Mouse (Mus musculus) ZHBTc4 (cell line): Measurements from ENCODE around the gene Magi3.

Experiments used
- DNase-seq: peaks from one replicate; pipeline ENCODE4 v3.0.0-alpha.2; 2011; ENCODE audit warnings: low read depth, low spot score

Gene Magi3

DNA sequence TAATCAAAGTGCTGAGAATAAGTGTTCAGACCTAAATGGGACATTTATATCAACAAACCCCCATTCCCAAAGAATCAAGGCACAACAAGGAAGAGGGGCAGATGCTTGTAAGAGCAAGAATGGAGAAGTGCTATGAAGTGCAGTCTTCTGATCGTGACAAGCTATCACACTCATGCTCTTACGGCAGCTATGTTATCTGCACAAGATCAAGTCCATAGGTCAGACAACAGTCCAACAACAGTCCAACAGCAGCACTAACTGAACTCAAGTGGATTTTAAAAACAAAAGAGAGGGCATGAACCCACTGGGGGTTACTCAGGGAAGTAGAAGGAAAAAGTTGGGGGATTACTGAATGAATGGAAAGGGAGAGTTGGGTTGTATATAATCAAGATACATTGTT lies 30.4 kb downstream of the Magi3 start:
- no peak for DNase-seq

DNA sequence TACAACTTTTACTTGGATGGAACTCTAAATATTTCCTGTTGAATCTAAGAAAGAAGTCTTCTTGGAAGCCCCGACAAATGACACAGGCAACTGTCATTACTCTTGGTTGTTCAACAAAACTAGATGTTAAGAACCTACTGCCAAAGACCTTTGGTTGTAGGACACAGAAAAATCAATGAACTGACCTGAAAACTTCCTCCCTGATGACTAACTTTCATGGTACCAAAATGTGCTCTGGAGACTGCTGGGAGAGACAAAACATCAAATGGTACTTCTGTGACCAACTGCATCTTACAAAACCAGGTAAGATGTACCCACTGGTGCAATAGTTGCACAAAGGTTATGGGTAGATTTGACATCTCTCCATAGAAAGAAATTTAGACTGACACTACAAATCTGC lies 30.9 kb downstream of the Magi3 start:
- no peak for DNase-seq

DNA sequence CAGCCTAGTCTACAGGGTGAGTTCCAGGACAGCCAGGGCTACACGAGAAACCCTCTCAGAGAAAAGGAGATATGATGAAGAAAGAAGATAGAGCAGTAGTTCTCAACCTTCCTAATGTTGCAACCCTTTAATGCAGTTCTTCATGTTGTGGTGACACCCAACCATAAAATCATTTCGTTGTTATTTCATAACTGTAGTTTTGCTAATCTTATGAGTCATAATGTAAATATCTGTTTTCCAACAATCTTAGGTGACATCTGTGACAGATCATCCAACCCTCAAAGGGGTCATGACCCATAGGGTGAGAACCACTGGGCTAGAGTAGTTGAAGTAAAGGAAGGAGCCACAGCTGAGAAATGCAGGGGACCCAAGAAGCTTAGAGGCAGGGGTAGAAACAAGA lies 35.9 kb downstream of the Magi3 start:
- DNase-seq: no peak

DNA sequence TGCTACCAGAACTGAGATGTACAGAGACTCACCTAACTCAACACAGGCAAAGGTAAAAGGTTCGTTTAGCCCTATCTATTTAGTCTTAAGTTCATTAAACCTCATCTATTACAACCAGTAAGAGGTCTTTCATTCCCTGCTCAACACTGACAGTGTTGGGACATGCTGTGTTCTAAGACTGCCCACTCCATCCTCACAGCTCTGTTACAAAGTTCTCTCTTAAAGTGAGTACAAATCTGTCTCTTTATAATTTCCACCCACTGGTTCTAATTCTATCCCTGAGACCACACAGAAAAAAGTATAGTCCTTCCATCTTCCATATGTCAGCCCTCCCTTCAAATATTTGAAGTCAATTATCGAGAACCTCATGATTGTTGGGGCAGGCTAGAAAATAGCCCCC lies 36.5 kb downstream of the Magi3 start:
- DNase-seq: no peak

DNA sequence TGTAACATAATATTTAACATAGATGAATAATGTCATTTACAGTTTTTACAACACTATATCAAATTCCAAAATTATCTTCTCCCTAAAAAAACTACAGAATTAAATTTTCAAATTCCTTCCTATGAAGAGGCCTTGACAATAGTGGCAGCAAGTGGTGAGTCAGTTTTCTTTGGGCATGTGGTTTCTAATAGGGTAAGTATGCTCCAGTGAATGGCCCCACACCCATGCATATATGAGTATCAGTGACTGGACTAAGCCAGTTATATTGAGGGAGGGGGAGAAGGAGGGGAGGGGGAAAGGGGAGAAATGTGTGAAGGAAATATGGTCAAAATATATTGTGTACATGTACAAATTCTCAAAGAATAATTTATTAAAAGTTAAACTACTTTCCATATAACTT lies 37.5 kb downstream of the Magi3 start:
- DNase-seq: no peak

DNA sequence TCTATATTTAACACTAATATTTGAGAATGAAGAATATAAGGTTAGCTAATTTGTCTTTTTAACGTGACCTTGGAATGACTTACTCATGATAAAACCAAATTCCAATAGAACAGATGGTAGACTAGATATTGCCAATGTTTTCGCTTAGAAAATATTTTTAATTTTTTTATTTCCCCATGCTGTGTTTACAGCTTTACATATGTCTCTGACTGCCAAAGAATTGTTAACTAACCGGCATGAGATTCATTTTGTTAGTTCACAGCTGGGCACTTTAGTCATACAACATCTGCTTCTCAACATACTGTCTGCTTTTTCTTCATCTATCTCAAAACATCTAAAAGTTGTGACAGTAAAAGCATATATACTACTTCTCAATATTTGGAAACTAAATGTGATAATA lies 58.8 kb downstream of the Magi3 start:
- no peak for DNase-seq

DNA sequence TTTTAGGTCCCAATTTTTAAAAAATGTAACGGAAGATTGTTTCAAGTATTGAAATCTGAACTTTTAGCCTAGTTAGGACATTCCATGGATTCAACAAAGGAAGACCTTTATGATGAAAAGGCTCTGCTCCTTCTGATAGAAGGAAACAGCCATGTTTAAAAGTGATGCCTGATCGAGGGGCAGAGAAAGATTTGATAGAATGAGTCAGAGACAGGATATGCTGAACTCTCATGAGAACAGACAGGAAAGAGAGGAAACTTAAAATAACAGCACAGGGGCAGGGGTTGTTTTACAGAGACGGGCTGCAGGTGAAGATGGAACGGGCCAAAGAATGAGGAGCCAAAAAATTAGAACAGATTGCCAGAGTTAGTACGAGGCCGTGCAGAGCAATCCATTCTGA lies 59.6 kb downstream of the Magi3 start:
- DNase-seq: no peak

DNA sequence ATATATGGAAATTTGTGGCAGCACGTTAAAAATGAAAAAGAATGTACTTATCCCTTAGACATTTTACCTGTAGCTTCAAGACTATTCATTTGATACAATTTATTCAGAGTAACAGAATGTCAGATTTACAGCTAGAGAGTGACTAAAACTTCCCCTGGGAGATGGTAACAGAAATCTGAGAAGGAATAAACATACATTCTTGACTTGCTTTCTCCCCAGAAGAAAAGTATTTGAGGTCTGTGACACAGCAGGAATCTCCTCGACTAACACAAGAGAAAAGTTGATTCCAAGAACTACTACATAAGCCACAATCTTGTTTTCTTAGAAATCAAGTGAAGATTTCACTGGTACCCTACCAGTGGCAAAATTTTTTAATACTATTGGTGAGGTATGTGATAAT lies 70.0 kb downstream of the Magi3 start:
- no peak for DNase-seq

DNA sequence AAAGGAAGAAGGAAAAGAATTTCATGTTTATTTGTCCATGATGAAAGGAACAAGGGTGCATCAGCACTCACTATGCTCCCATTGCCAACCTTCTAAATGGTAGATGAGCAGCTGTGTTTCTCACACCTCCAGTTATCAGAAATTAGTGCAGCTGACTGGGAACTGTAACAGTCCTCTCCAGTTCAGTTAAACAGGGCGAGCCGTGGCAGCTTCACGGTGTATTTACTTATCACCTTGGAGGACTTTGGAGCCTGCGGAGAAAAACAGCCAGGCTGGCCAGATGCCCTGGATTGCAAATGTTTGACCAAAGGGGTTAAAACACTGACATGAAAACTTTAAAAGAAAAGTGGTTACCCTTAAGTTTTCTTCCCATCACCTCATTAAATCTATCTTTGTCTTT lies 77.8 kb downstream of the Magi3 start:
- DNase-seq: no peak

DNA sequence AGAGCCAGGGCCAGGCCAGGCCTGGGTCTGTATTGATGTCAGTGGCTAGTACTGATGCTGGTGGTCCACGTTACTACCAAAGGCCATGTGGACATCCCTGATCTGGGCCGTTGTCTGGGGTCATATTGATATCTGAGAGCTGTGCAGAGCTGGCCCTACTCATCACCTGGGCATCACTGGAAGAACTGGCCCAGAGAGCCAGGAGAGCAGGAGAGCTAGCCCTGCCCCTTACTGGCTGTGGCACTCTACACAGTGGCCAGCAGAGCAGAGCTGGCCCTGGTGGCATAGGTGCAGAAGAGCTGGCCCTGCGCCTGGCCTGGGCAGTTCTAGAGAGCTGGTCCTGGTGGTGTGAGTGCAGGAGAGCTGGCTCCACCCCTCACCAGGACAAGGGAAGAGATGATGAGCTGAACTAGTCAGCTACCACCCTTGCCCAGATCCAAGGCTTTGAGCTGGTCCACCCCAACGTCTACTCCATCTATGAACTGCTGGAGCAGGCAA lies 81.2 kb downstream of the Magi3 start:
- no peak for DNase-seq

DNA sequence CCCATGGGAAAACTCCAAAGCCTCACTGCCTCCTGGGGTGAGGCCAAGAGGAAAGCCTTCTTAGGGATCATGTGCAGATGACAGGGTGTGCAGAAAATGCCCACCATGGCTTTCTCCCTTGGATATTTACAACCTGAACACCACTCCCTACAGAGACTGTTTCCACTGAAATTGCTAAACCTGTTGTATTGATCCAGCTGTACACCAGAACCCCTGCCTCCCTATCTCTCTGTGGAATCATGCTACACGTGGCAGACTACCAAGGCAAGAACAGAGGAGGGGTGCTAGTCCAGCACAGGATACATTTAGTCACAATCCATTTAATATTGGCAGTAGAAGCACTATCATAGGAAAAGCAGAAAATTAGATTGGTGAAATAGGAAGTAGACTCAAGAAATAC lies 94.5 kb downstream of the Magi3 start:
- DNase-seq: no peak

DNA sequence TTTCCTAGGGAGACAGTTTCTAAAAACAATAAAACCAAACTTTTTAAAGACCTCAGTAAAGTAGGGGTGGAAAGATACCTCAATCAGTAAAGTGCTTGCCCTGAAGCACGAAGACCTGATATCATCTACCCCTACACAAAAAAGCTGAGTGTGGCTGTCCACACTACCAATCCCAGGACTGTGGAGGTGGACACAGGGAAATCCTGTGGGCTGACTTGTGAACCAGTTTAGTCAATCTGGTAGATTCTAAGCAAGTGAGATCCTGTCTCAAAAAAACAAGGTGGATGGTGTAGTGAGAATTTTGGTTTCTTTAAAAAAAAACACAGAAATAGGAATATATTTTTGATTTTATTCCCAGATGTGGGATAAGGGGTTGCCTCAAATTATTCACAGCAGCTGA lies 96.3 kb downstream of the Magi3 start:
- no peak for DNase-seq

DNA sequence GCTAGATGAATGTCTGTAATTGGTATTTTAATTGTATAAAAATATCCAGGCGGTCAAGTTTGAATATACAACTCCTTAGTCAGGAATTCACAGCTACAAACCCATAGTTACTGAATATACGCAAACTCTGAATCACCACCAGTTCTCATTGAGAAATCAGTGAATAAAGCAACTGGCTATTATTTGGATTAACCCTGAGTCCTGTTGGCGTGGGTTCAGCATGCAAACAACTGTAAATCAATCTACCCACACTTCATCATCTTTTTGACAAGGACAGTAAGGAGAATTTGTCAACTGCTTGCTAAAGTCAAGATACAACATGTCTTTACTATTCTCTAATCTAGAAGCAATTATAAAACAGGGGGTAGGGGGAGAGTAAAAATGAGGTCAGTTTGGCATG lies 110.7 kb downstream of the Magi3 start:
- DNase-seq: no peak

DNA sequence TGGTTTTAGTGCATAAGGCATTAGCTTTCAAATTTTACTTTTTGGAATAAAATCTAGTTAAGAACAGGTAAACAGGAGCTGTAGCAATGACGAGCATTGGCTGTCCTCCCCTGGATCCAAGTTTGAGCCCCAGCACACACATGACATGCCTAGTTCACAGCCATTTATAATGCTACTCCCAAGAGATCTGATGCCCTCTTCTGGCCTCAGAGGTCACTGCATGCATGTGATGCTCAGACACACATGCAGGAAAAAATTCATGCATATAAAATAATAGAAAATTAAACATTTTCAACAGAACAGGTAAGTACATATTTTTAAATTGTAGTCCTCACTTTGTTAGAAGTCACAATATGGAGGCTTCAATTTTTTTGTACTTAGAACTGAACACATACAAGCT lies 115.2 kb downstream of the Magi3 start:
- peak; percentile 66 for DNase-seq

DNA sequence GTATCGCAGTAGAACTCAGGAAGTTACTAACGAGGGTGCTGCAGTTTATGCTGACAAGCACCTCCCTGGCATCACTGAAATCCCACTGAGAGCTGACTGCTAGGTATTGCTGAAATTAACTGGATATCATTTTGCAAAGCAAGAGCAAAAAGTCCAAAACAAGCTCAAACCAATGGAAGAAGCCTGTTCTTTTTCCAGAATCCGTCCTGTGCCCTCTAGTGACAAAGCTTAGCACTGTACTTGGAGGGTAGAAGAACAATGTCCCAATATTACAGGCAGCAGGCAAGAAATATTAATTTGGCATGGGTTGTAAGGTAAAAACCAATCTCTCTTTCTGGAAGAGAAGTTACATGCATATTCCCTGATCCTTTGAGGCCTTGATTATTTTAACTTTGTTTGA lies 118.5 kb downstream of the Magi3 start:
- DNase-seq: no peak

DNA sequence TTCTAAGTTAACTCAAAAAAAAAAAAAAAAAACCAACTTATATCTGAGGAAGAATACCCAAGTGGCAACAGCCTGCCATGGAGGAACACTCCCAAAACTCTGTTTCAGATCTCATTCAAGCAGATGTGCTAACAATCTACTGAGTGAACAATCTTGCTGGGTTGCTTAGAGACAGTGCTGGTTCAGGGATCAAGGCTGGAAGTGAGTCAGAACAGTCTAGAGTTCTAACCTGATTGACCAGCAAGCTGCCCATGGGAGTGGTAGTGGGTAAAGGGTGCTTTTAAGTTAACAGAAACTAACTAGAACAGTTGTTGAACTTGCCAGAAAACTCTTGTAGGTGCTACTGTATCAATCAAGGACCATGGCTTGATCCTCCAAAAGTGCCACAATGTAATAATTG lies 118.9 kb downstream of the Magi3 start:
- DNase-seq: no peak

DNA sequence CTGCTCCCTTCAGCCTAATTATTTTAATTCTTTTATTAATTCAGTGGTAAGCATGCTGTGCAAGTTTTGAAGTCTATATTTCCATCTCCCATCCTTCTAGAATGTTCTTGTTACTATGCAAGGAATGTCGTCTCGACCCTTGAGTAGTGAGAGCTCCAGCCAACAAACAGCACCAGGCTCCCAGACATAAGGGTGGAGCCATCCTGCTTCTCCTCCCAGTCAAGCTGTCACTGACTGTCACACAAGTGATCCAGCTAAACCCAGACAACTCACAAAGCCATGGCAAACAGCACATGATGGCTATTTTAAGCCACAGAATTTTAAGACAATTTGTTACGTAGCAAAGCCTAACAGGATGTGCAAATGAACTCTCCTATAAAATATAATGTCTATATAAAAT lies 124.2 kb downstream of the Magi3 start:
- no peak for DNase-seq

DNA sequence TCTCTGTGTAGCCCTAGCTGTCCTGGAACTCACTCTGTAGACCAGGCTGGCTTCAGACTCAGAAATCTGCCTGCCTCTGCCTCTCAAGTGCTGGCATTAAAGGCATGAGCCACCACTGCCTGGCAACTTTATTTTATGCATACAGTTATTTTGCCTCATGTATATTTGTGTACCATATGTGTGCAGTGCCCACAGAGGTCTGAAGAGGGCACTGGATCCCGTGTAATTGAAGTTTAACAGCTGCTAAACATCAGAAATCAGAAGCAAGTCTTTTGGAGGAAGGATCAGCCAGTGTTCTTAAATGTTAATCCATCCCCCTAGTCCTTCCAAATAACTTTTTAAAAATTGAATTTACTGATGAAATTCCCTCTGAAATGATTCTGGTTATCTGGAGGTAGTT lies 125.5 kb downstream of the Magi3 start:
- peak; percentile 28 for DNase-seq

DNA sequence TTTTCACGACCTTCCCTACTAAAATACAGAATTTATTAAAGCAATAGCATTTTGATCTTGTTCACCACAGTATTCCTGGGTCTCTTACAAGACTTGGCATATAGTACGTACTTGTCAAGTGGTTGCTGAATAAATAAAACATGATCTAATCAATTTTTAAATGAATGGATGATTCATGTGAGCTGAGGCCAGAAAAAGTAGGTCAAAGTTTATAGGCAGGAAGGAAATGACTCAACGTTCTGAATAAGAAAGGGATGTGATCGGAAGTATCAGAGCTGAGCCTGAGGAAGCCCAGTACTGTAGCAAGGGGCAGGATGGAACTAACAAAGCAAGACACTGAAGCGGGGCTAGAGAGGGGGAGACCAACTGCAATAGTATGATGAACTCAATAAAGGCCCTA lies 127.4 kb downstream of the Magi3 start:
- no peak for DNase-seq

DNA sequence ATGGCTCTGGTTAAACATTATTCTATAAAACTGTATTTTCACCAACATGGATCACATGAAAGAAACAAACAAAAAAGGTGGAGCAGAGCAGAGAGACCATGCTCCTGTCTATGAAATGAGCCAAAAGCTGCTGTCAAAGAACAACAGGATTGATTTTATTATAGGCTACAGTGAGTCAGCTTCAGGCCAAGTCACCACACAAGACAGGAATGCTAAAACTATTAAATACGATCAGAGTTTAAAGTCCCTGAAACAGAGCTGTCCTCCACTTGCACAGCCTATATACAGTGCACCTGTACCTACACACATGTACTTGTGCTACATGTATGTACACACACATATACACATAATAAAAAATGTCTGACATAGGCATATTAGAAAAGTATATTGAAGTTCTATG lies 138.1 kb downstream of the Magi3 start:
- no peak for DNase-seq

DNA sequence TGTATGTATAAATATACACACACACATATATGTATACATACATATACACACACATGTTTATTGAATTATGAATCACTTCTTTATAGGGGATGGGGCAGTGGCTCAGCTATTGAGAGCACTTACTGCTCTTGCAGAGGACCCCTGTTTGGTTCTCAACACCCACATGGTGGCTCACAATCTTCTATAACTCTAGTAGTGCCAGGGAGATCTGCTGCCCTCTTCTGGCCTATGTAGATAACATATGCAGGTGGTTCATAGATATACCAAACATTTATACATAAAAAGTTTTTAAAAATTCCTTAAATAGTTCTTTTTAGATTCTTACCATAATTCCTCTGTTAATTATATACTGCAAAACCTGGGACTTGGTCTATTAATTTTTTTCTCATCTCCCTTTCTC lies 141.4 kb downstream of the Magi3 start:
- peak; percentile 37 for DNase-seq

DNA sequence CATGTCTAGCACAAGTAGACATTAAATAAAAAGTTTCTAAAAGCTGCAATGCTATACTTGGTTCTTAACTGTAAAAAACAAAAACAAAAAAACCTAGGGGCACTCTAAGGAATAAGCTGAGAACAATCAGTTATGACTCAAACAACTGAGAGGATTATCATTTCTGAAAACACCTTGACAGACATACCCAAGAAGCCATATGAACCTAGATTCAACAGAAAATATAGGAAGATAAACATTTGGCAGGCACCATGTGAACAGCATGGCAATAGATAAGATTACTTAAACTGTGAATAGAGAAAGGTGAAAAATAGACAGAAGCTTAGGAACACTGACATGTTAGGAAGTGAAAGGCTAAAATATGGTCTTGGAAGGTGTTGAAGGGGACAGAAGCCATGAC lies 150.8 kb downstream of the Magi3 start:
- no peak for DNase-seq

DNA sequence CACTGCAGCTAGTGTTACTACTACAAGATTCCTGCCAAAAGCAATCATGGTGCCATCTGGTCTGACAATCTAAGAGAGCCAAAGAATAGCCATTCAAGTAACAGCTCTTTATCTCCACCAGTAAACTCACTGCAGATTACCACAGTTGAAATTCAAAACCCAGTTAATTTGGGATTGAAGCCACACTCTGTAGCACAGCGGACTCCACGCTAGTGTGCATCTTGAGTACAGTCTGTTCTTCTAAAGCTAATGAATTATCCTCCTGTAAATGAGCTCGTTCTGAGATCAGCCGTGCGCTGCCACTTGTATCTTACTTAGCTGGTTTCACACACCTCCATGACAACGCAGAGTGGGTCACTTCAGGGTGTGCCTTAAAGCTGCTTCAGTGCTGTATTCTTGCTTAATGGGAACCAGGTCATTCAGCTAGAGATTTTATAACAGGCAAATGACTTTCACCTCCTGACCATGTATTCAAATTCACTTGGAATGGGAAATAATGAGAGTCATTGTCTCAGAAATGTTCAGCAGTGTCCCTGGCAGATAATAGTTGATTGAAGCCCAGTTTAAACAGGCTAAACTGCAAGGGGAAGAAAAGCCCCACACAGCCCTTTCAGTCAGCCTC lies 161.1 kb downstream of the Magi3 start:
- DNase-seq: peak; percentile 30

DNA sequence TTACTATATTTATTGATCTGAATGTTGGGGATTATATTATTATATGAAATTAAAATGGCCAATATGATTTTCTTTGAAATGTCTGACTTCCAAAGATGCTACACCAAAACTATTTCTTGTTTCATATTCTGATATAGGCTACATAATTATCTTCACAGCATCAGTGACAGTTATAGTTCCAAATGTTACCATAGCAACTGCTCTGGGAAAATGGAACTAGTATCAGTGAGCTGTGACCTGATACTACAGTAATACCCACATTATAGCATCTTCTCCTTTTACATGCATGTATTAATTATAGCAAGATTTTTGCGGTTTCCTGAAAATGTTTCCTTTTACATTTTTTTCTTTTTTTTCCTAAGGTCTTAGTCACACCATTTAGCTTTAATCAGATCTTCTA lies 187.4 kb downstream of the Magi3 start:
- DNase-seq: no peak
